Mouse (Mus musculus) Patski (cell line): ENCODE measurements around the gene Pgpep1. TPM values are rescaled to one million over a fixed set of nuclear protein-coding genes. Genes with fewer than 3 reads are reported as not detected.
A peak's percentile ranks its signal among the peaks of the same experiment; 100 is the strongest.

Experiments used
- ATAC-seq: fragments of 100-300 bp; one replicate; pipeline ENCODE4 v1.8.0; 2021
- CTCF ChIA-PET: fragments of 350-600 bp; sonication (Branson Sonifier 250); formaldehyde crosslinking; loops from one replicate; lab custom pipeline; 2022; ENCODE audit warnings: inconsistent platforms; lab: Charles Lee
- POLR2A ChIA-PET: fragments of 350-600 bp; sonication (Branson Sonifier 250); formaldehyde crosslinking; loops from one replicate; lab custom pipeline; 2022; ENCODE audit warnings: antibody characterized with exemption, inconsistent platforms; lab: Charles Lee
- DNase-seq: peaks from one replicate; pipeline ENCODE4 v3.0.0-alpha.2; 2011; ENCODE audit warnings: low read depth, low spot score
- H3K27me3 ChIP-seq: fragments of 371-371 bp; one replicate; pipeline ENCODE4 v1.5.1; 2021
- CTCF ChIP-seq: fragments of 100-300 bp; IDR thresholded peaks from one replicate; pipeline ENCODE4 v1.5.1; 2021
- in situ Hi-C: fragments of 300-500 bp; cut with MboI; formaldehyde crosslinking; loops from 3 replicates; pipeline ENCODE4 v1.11.1; 2018; ENCODE audit warnings: low pct_unique_long_range_greater_than_20kb, mixed read lengths
- polyA plus RNA-seq: library from polyadenylated mRNA; unstranded; gene quantifications from one replicate; pipeline ENCODE4 v1.2.3, GENCODE M21; 2021

The Pgpep1 gene
- polyA plus RNA-seq, 1 experiment from 2014 or later, result 116 TPM

GRCm38 (mm10) chr8:70609368-70609848, 50.8 kb downstream of the Pgpep1 start:
- ATAC-seq (peak; percentile 53), DNase-seq (no peak)
- CTCF ChIA-PET, result interaction anchor here (2.9 to 3.5 kb wide), 3 partner anchors 16 to 43 kb away, joined by 16 to 21 read pairs (median 17); no protein-coding TSS in a partner anchor
- TF ChIP-seq CTCF, result no peak
- POLR2A ChIA-PET, result interaction anchor here (0.6 to 1.9 kb wide), 20 partner anchors 9 to 773 kb away, joined by 3 to 9 read pairs (median 4); partner anchors contain the start of genes Ell, Fkbp8, Jund and Kxd1
- H3K27me3 ChIP-seq, result no peaks in the 10 kb centered on the region
- in situ Hi-C loops, result no loop called here

GRCm38 (mm10) chr8:70608749-70609367, 51.3 kb downstream of the Pgpep1 start, which contains the start of gene Ssbp4:
Gene Ssbp4, minus strand, starts transcription at chr8:70608872.
- POLR2A ChIA-PET, result interaction anchor here (0.6 to 1.9 kb wide), 18 partner anchors 8 to 774 kb away, joined by 3 to 9 read pairs (median 4); partner anchors contain the start of genes Ell, Fkbp8, Kxd1 and Rex1bd
- TF ChIP-seq CTCF, result no peak
- H3K27me3 ChIP-seq, result no peaks in the 10 kb centered on the region
- CTCF ChIA-PET, result interaction anchor here (3.5 kb wide), 1 partner anchor 21 kb away, joined by 17 read pairs; no protein-coding TSS in a partner anchor
- DNase-seq, result no peak
- ATAC-seq, result no peak
- in situ Hi-C loops, result no loop called here

DNA sequence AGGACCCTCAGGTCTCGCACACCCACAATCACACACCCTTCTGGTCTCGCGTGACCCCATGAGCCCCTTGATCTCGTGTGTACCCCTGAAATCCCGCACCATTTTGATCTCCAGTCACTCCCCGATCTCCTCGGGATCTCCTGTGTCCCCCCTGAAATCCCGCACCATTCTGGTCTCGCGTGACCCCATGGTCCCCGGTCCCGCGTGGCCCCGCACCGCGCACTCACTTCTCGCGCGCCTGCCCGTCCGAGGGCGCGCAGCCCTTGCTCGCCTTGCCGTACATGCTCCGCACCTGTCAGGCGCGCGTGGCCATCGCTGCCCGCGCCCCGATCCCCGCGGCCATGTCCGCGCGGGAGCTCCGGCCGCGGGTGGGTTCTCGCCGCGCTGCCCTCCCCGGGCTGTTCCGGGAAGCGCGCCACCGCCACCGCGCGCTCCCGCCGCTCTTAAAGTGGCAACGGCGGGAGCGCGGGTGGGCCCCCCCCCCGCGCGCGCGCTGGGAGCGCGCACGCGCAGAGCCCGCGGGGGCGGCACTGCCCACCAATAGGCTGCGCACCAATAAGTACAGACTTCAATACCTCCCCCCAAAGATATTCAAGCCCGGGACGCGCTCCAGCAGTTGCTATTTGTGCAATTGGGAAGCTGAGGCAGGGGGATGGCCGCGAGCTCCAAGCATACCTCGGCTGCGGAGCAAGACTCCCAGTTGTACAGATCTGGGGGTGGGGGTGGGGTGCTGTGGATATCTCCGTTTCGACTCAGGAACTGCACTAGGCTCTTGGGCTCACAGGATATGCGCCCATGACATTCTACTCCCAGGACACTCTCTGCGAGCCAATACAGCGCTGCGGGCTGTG, 52.1 kb downstream of the Pgpep1 start:
- ATAC-seq (no peak), DNase-seq (no peak)
- POLR2A ChIA-PET, result interaction anchor here (1.0 to 1.7 kb wide), 7 partner anchors 12 to 80 kb away, joined by 3 to 9 read pairs (median 4); no protein-coding TSS in a partner anchor
- H3K27me3 ChIP-seq, result no peaks in the 10 kb centered on the region
- CTCF ChIA-PET, result no interaction called here
- no peak for TF ChIP-seq CTCF
- in situ Hi-C loops, result no loop called here

- no peak for DNase-seq
- CTCF ChIA-PET, result no interaction called here
Measured at GRCm38 (mm10) chr8:70607603-70607897, 52.6 kb downstream of the Pgpep1 start.

GRCm38 (mm10) chr8:70606780-70607602, 53.2 kb downstream of the Pgpep1 start:
- ChIA-PET POLR2A (interaction anchor here (0.5 to 1.1 kb wide), 2 partner anchors 79 to 101 kb away, joined by 3 to 6 read pairs; no protein-coding TSS in a partner anchor), CTCF (interaction anchor here (1.2 kb wide), 1 partner anchor 11 kb away, joined by 3 read pairs; no protein-coding TSS in a partner anchor)
- no peak for DNase-seq
- H3K27me3 ChIP-seq, result no peaks in the 10 kb centered on the region
- in situ Hi-C loops, result no loop called here
- ATAC-seq, result no peak
- TF ChIP-seq CTCF, result no peak

More at GRCm38 (mm10) chr8:70607603-70607897, 52.6 kb downstream of the Pgpep1 start:
- no peaks in the 10 kb centered on the region for H3K27me3 ChIP-seq
- no peak for TF ChIP-seq CTCF
- POLR2A ChIA-PET, result interaction anchor here (1.0 to 1.1 kb wide), 2 partner anchors 35 to 79 kb away, joined by 3 read pairs; no protein-coding TSS in a partner anchor
- ATAC-seq, result no peak
- in situ Hi-C loops, result no loop called here

DNA sequence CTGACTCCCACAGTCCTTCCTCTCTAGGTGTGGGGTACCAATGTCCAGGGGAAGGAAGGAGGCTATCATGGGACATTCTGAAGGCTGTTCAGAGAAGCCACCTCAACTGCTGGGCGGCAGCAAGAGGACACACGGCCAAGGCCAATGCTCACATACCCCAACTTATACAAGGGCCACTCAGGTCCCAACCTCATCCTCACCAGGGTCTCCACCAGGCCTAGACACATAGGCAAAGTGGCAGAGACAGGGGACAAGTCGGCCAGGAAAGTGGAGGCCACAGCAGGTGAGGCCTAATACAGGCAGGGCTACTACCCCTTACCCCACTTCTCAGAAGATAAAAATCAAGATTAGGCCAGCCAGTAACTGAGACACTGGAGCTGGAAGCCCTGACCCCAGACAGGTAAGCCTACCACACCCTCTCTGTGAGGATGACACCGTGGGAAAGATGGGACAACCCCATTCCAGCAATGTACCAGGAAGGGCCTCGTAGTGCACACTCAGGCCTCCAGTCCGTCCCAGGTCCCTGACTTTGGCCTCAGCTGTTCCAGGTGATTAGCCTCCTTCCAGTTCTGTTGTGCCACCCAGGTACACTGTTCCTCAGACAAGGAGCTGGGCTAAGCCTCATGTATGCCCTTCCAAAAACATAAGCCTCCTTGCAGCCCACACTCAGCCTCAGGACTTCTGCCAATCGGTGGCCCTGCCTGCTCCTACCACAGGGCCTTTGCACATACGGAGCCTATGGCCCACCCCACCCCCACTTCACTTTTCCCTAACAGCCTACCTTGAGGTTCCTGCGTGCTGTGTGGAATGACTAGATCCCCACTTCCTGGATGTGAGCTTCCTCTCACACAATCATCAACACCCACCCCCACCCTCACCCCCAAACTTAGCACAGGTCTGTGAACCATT, 54.1 kb downstream of the Pgpep1 start:
- no peak for TF ChIP-seq CTCF
- no peak for ATAC-seq
- POLR2A ChIA-PET, result no interaction called here

DNA sequence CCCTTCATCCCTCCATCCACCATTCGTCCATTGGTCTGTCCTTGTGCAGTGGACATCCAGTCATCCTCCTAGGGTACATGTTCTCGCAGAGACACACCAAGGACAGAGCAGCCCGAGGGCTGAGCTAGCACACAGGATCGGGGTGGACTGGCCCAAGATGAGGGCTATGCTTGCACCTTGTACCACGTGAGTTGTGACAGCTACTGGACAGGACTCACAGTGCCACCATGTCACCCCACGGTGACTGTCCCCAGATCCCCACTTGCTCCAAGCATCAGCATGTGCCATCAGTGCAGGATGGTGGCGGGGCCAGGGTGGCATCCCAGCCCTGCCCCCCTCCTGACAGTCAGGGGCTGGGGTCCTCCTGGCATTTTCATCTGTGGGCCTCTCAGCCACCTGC, 55.6 kb downstream of the Pgpep1 start:
- TF ChIP-seq CTCF, result no peak
- CTCF ChIA-PET, result interaction anchor here (1.1 kb wide), 1 partner anchor 12 kb away, joined by 3 read pairs; no protein-coding TSS in a partner anchor
- POLR2A ChIA-PET, result no interaction called here
- no peak for ATAC-seq
- in situ Hi-C loops, result no loop called here
- H3K27me3 ChIP-seq, result no peaks in the 10 kb centered on the region
- DNase-seq, result no peak

More for the DNA sequence above, 54.1 kb downstream of the Pgpep1 start:
- no peak for DNase-seq
- in situ Hi-C loops, result no loop called here
- CTCF ChIA-PET, result interaction anchor here (1.2 kb wide), 1 partner anchor 10 kb away, joined by 3 read pairs; no protein-coding TSS in a partner anchor
- H3K27me3 ChIP-seq, result no peaks in the 10 kb centered on the region

GRCm38 (mm10) chr8:70602139-70602811, 57.9 kb downstream of the Pgpep1 start:
- ChIA-PET CTCF (no interaction called here), POLR2A (no interaction called here)
- H3K27me3 ChIP-seq, result no peaks in the 10 kb centered on the region
- in situ Hi-C loops, result no loop called here
- ATAC-seq (no peak), DNase-seq (no peak)
- TF ChIP-seq CTCF, result no peak
